Mouse (Mus musculus) midbrain, embryonic 10.5 days (tissue): ENCODE measurements at regions not wholly inside any gene's neighbourhood (a gene's known extent, or its start where the extent isn't known, plus 50 kb on each side); places are given as distances from the start of the nearest gene placed in this dataset.

Source experiments
- DNase-seq: peaks from one replicate; pipeline ENCODE4 v3.0.0-alpha.2; 2017; ENCODE audit warnings: low spot score
- H3K27ac ChIP-seq: fragments of 300-500 bp; sonication (generic); replicated peaks from 2 replicates; pipeline ENCODE4 v1.5.1; 2016; ENCODE audit warnings: mild to moderate bottlenecking
- H3K27me3 ChIP-seq: fragments of 300-500 bp; sonication (generic); 2 replicates; pipeline ENCODE4 v1.6.1; 2016; ENCODE audit warnings: low read depth, mild to moderate bottlenecking; ENCODE audit not compliant: poor library complexity, severe bottlenecking
- H3K36me3 ChIP-seq: fragments of 300-500 bp; sonication (generic); 2 replicates; pipeline ENCODE4 v1.6.1; 2016; ENCODE audit warnings: mild to moderate bottlenecking, moderate library complexity
- H3K4me1 ChIP-seq: fragments of 300-500 bp; sonication (generic); 2 replicates; pipeline ENCODE4 v1.6.1; 2016
- H3K4me3 ChIP-seq: fragments of 300-500 bp; sonication (generic); 2 replicates; pipeline ENCODE4 v1.5.1; 2016; ENCODE audit warnings: mild to moderate bottlenecking, moderate library complexity
- H3K9me3 ChIP-seq: fragments of 300-500 bp; sonication (generic); replicated peaks from 2 replicates; pipeline ENCODE4 v1.6.1; 2016; ENCODE audit warnings: mild to moderate bottlenecking
- WGBS: fragments of 180-500 bp; shearing (Covaris S2); methylation state at CpG from one replicate; pipeline ENCODE4 v1.1.7; 2016; 5-methylcytosine and 5-hydroxymethylcytosine counted together

DNA sequence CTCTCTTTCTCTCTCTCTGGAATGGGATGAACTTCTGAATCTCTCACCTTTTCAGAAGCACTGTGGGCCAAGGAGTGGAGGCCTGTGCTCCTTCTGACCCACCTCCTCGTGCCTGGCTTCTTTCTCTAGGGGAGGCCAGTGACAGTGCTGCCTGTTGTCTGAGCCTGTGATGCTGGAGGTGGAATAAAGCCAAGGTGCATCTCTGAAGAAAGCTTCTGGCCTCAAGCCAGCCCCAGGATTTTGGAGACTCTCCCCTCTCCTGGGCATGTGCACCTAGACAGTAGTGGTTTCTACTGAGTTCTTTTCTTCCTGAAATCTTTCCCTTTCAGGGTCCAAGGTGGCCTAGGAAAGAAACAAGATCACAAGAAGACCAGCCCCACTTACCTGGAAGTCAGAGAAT lies 63.3 kb upstream of the Polg start:
- H3K36me3 ChIP-seq = peaks cover 27% of the 10 kb centered on the region
- H3K27ac ChIP-seq = peak overlapping the region; percentile 91; the same call in 1 of the 2 replicates
- H3K27me3 ChIP-seq = peaks cover 98% of the 10 kb centered on the region
- H3K4me3 ChIP-seq = no peak overlapping the region
- no peaks in the 10 kb centered on the region for H3K9me3 ChIP-seq
- 33% methylated on average over 1 of the region's 1 CpGs for WGBS
- no peak for DNase-seq
- peaks cover 99% of the 10 kb centered on the region for H3K4me1 ChIP-seq

DNA sequence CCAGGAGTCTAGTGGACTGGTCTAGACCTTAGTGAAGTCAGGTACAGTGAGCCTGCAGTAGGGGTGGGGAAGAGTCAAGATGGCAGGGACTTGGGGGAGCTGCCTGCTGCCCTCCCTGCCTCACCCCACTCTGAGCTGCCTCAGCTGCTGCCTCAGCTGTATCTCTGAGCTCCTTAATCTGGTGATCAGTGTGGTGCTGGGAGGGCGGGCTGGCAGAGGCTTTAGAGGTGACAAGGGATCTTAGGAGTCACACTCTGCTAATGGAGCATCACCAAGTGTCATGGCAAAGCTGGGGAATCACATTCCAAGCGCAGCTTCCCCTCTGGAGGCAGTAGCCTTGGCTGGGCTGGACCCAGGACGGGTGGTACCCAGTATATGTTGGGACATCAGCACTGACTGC lies 61.8 kb upstream of the Polg start:
- DNase-seq = no peak
- H3K27ac ChIP-seq = peak overlapping the region; percentile 91
- H3K27me3 ChIP-seq = peaks cover 98% of the 10 kb centered on the region
- peaks cover 99% of the 10 kb centered on the region for H3K4me1 ChIP-seq
- H3K4me3 ChIP-seq = no peak overlapping the region
- peaks cover 37% of the 10 kb centered on the region for H3K36me3 ChIP-seq
- no peaks in the 10 kb centered on the region for H3K9me3 ChIP-seq
- WGBS = 16% methylated on average over 3 of the region's 3 CpGs

DNA sequence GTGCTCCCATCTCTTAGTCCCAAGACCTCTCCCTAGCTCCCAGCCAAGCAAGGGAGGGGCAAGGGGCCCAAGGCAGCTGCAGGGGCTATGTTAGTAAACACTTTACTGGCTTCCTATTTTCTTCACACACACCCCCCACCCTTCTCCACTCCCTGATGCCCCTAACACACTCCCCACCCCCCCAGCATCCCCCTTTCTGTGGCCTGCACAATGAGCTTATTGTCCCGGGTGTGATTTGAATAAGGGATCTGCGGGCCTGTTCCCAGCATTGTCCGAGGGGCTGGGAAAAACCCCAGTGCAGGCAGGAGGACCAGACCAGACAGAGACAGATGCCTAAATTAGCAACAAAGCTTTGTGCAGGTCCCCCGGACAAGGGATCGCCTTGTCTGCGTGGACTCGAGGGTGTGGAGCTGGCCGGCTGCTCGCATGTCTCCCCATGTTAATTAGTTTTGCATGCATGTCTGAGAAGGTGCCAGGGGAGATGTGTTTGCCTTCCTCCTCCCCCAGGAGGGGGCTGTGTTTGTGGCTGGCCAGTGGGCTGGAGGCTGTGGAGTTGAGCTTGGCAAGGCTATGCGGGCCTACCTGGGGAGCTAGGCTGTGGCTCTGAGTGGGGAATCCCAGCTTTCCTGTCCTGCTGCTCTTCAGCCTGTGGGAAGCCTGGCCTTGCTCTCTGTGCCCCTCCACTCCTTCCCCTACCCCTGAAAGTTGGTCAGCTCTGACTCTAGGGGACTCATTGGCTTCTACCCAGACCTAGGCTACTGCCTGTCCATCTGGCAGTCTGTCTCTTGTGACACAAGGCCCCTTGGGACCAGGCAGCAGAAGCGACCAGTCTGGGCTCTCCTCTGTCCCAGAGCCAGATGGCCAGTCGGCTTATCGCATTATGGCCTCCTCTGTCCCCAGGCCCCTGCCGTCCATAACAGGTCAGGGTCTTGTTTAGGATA lies 59.8 kb upstream of the Polg start:
- Histone ChIP-seq H3K4me3 (peak overlapping the region; percentile 30), H3K27me3 (peaks cover 98% of the 10 kb centered on the region), H3K9me3 (no peaks in the 10 kb centered on the region), H3K4me1 (peaks cover 99% of the 10 kb centered on the region), H3K27ac (peak overlapping the region; percentile 91), H3K36me3 (peaks cover 33% of the 10 kb centered on the region)
- peak; percentile 84 for DNase-seq
- 17% methylated on average over 14 of the region's 14 CpGs for WGBS

DNA sequence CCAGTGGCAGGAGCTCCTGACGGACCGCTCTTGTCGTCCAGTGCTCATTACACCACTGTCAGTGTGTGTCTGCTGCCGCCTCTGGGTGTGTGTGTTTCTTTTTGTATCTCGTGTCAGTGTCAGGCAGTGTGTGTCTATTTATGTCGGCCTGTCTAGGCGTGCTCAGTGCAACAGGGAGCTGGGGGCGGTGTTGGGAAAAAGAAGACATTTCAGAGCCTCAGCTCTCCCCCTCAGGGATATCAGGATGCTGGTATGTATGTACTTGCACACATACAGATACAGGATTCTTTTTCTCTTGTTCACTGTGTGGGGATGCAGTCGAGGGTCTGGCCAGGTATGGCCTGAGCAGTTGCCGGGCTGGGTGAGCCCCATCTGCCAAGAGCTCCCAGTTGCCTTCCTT lies 58.8 kb upstream of the Polg start:
- Histone ChIP-seq H3K9me3 (no peaks in the 10 kb centered on the region), H3K36me3 (peaks cover 36% of the 10 kb centered on the region), H3K27ac (peak overlapping the region; percentile 91), H3K4me1 (peaks cover 99% of the 10 kb centered on the region), H3K27me3 (peaks cover 98% of the 10 kb centered on the region), H3K4me3 (peak overlapping the region; percentile 30; the same call in 1 of the 2 replicates)
- no peak for DNase-seq
- 63% methylated on average over 10 of the region's 10 CpGs for WGBS

DNA sequence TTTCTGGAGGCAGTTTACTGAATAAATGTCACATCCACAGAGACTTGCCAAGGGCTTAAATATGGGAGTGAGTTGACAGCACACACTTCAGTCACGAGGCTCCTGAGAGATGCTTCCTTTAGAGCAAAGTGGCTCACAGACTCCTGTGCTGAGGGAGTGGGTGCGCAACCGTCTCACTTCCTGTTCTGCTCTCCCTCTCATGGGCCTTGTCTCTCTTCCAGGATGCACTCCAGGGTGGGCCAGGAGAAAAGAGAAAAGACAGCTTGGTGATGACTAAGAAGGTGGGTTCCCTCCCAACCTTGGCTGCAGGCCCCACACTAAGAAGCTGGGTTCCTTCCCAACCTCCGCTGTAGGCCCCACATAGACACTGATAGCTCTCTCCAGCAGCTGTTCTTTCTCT lies 57.5 kb upstream of the Polg start:
- Histone ChIP-seq H3K36me3 (peaks cover 33% of the 10 kb centered on the region), H3K27ac (peak overlapping the region; percentile 91), H3K9me3 (no peaks in the 10 kb centered on the region), H3K4me3 (no peak overlapping the region), H3K4me1 (peaks cover 100% of the 10 kb centered on the region), H3K27me3 (peaks cover 98% of the 10 kb centered on the region)
- WGBS = 87% methylated on average over 4 of the region's 4 CpGs
- DNase-seq = no peak

DNA sequence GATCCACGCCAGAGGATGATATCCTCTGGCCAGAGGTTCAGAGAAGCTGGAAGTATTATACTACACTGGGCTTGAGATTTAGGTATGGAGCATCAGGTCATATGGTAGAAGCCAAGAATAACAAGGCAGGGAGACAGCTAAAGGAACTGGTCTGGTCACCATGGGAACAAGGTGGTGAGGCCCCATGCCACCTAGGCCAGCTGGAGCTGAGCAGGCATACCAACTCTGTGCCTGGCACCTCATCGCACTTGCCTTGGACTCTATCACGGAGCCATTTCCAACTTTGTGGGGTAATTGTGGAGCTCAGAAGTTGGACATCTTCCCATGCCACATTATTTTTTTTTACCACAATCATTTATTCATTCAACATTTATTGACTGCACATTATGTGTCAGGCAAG lies 55.9 kb upstream of the Polg start:
- peaks cover 100% of the 10 kb centered on the region for H3K4me1 ChIP-seq
- H3K27ac ChIP-seq = peak overlapping the region; percentile 72; the same call in 1 of the 2 replicates
- H3K36me3 ChIP-seq = peaks cover 22% of the 10 kb centered on the region
- H3K4me3 ChIP-seq = no peak overlapping the region
- no peak for DNase-seq
- H3K27me3 ChIP-seq = peaks cover 98% of the 10 kb centered on the region
- 85% methylated on average over 3 of the region's 3 CpGs for WGBS
- H3K9me3 ChIP-seq = no peaks in the 10 kb centered on the region

DNA sequence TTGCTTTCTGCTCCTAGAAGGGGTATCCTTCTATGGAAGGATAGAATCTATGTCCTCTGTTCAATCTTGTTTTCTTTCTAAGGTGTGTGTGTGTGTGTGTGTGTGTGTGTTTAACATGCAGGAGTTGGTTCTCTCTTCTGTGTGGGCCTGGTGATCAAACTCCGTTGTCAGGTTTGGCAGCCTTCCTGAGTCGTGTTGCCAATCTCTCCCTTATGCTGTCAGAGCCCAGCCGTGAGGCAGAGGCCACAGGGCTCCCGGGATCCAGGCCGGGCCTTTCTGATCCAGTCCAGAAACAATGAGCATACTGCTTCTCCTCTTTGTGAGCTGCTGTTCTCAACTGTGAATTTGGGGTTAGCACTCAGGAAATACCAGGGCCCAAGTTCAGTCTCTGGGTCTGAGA lies 55.1 kb upstream of the Polg start:
- H3K9me3 ChIP-seq = no peaks in the 10 kb centered on the region
- peaks cover 100% of the 10 kb centered on the region for H3K4me1 ChIP-seq
- peaks cover 98% of the 10 kb centered on the region for H3K27me3 ChIP-seq
- H3K36me3 ChIP-seq = peaks cover 19% of the 10 kb centered on the region
- 51% methylated on average over 5 of the region's 5 CpGs for WGBS
- H3K4me3 ChIP-seq = no peak overlapping the region
- H3K27ac ChIP-seq = peak overlapping the region; percentile 72
- DNase-seq = no peak

DNA sequence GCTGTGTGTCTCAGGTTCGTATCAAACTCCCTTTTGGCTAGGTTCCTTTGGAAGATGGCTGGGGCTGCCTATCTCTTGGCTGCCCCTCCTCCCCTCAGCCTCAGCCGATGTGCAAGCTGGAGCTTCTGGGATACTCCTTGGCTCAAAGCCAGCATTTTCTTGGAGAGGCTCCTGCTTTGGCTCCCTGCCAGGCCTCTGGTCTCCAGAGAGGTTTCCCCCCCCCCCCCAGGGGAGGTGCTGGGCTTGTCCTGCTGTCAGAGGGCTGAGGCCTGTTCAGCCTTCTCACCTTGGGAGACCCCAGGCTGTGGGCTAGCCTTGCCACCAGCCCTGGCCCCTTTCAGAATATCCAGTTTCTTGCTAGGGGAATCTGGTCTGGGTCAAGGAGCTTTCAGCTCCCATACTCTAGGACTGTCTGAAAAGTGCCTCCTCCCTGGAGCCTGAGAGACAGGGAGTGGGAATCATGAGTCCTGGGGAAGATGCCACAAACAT lies 54.1 kb upstream of the Polg start:
- no peak overlapping the region for H3K4me3 ChIP-seq
- H3K36me3 ChIP-seq = peaks cover 23% of the 10 kb centered on the region
- 53% methylated on average over 2 of the region's 2 CpGs for WGBS
- H3K4me1 ChIP-seq = peaks cover 100% of the 10 kb centered on the region
- peak overlapping the region; percentile 72 for H3K27ac ChIP-seq
- DNase-seq = no peak
- peaks cover 100% of the 10 kb centered on the region for H3K27me3 ChIP-seq
- no peaks in the 10 kb centered on the region for H3K9me3 ChIP-seq

DNA sequence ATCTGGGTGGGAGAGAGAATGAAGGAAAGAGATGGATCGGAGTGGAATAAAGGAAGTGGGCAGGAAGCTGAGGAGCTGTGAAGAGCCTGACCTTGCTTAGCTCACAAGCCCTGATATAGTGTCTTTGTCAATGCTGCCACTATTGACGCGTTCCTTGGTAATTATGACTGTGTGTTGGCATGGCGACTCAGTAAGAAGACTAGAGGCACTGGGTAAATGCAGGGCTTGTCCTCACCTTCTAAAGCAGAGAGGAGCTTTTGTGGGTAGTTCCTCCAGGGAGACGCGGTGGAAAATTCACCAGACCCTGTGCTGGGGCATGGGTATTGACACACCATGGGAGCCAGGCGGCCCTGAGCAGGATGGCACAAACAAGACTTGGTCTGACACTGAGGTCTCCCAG lies 52.8 kb upstream of the Polg start:
- no peak for DNase-seq
- WGBS = 77% methylated on average over 7 of the region's 7 CpGs
- peaks cover 100% of the 10 kb centered on the region for H3K27me3 ChIP-seq
- H3K9me3 ChIP-seq = no peaks in the 10 kb centered on the region
- peaks cover 100% of the 10 kb centered on the region for H3K4me1 ChIP-seq
- peak overlapping the region; percentile 61; the same call in 1 of the 2 replicates for H3K27ac ChIP-seq
- H3K4me3 ChIP-seq = no peak overlapping the region
- peaks cover 22% of the 10 kb centered on the region for H3K36me3 ChIP-seq

DNA sequence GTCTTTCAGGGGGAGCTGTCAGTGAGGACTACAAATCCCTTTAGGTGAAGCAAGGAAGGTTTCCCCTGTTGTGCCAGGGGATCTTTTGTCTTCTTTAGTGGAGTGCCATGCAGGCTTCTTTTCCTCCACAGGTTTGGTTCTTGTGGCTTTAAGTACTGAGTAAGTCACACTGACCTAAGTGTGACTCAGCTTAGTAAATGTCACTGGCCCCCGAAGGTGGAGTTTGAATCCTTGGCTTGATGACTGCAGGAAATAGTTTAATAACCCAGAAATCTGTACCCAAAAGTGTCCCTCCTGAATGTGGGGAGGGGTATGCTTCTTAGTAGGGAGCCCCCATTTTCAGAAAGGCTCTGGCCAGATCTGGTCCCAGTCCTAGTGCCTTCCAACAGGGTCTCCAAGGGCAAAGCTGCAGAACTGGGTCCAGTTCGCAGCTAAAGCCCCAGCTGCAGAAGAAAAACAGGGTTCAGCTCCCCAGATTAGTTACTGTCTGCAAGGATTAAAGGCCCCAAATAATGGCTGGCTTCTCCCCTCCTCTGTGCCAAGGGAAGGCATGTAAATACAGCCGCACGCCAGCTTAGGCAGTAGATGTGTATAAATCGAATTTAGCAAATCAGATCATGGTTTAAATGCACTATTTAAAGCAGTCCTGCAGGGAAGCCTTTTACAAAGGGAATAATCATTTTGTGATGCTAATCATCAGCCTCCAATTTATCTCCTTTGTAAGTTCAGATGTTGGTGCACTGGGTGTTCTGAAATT lies 51.6 kb upstream of the Polg start:
- DNase-seq = no peak
- H3K27me3 ChIP-seq = peaks cover 100% of the 10 kb centered on the region
- H3K4me3 ChIP-seq = no peak overlapping the region
- H3K27ac ChIP-seq = peak overlapping the region; percentile 70; the same call in 1 of the 2 replicates
- peaks cover 14% of the 10 kb centered on the region; the same call in 1 of the 2 replicates for H3K36me3 ChIP-seq
- peaks cover 98% of the 10 kb centered on the region for H3K4me1 ChIP-seq
- 41% methylated on average over 5 of the region's 5 CpGs for WGBS
- H3K9me3 ChIP-seq = no peaks in the 10 kb centered on the region

DNA sequence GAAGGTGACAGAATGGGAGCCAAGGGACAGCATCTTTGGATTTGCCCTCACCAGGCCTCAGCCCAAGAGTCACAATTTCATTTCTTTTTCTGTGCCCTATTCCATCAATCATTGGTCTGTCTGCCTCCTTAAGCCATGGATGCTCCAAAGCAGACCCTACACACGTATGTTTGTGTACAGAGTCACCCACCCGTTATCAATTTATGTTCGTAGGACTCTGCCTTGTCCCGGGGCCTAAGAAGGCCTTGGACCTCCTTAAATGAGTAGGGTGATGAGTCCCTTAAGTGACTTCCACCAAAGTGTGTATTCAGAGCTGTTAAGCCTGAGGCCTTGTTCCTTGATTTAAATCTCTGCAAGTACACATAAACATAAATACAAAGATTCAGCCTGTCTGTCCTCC lies 50.1 kb upstream of the Polg start:
- Histone ChIP-seq H3K36me3 (peaks cover 14% of the 10 kb centered on the region; the same call in 1 of the 2 replicates), H3K9me3 (no peaks in the 10 kb centered on the region), H3K27ac (no peak overlapping the region), H3K4me1 (peaks cover 98% of the 10 kb centered on the region), H3K27me3 (peaks cover 100% of the 10 kb centered on the region), H3K4me3 (no peak overlapping the region)
- DNase-seq = no peak
- WGBS = 85% methylated on average over 4 of the region's 4 CpGs
